In the genomic region with DNA sequence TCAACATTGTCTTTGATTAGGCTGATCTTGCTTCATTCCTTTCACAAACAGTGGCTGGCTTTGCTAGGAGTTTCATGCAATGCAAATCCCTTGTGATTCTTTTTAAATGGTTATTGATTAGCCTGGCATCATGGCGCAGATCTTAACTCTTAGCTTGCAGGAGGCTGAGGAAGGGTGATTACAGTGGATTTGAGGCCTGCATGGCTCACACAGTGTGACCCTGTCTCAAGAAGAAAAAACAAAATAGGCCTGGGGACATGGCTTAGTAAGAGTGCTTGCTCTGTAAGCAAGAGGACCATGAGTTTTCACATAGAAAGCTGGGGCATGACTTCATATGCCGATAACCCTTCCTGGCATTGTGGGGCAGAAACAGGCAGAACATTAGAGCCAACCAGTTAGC, we compare ENCODE assay signal across 17 mouse cellular contexts. TPM values are rescaled to one million over a fixed set of nuclear protein-coding genes. Genes with fewer than 3 reads are reported as not detected.
DNase-seq lines count a peak whose midpoint lies in the region; ATAC-seq and TF ChIP-seq lines count a peak whose summit lies in the region.
"Had no signal": no experiment of that assay in that cellular context is flagged by ENCODE, and none has a peak within 500 bp of the region (broad histone marks: within the 10 kb centered on the region; RNA-seq: fewer than 3 reads in every experiment).

No protein-coding gene starts in this region.

- H3K27me3 ChIP-seq in midbrain, embryonic 10.5 days (ENCODE audit: low read depth, poor library complexity, severe bottlenecking), result no peaks in the 10 kb centered on the region
- H3K27me3 ChIP-seq in midbrain, embryonic 16.5 days (ENCODE audit: control insufficient read depth, insufficient read depth, low read depth, low read length), result no peaks in the 10 kb centered on the region
- H3K27me3 ChIP-seq in forebrain, embryonic 14.5 days (replicated peaks; ENCODE audit: control insufficient read depth, insufficient read depth, low read length), result no peaks in the 10 kb centered on the region
- no peaks in the 10 kb centered on the region for H3K27me3 ChIP-seq in hindbrain, embryonic 14.5 days (ENCODE audit: control insufficient read depth, insufficient read depth, low read length)
- no peaks in the 10 kb centered on the region for H3K27me3 ChIP-seq in kidney, adult 2 months (replicated peaks; ENCODE audit: control insufficient read depth, insufficient read depth, low read length)

- no peak for DNase-seq in midbrain, embryonic 10.5 days (ENCODE audit: low spot score)
- DNase-seq in forebrain, embryonic 14.5 days (ENCODE audit: low spot score), result no peak
- no peak for DNase-seq in hindbrain, embryonic 14.5 days (ENCODE audit: low spot score)
- no peak for DNase-seq in kidney, adult 2 months
- no peak for DNase-seq in lung, postnatal 4 days
- no peak for DNase-seq in frontal cortex, postnatal 14 days (ENCODE audit: low spot score in 2 of 2)
- DNase-seq: cerebellum, postnatal 10 days; gastrocnemius, adult 2 months; heart, postnatal 10 days; kidney, adult 11 months; kidney, postnatal 10 days; left cerebral cortex, postnatal 4 days; liver; lung, adult 18-20 months; lung, postnatal 14 days had no signal

- no peak for TF ChIP-seq POLR2A in kidney, adult 2 months (IDR thresholded peaks at IDR 0.05; ENCODE audit: low read depth, low read length)

- H3K36me3 ChIP-seq in midbrain, embryonic 10.5 days, result no peaks in the 10 kb centered on the region
- no peaks in the 10 kb centered on the region for H3K36me3 ChIP-seq in midbrain, embryonic 16.5 days (ENCODE audit: control insufficient read depth, insufficient read depth, low read length)
- no peaks in the 10 kb centered on the region for H3K36me3 ChIP-seq in forebrain, embryonic 14.5 days (ENCODE audit: control insufficient read depth, insufficient read depth, low read length)
- H3K36me3 ChIP-seq in hindbrain, embryonic 14.5 days (replicated peaks; ENCODE audit: control insufficient read depth, insufficient read depth), result 0 out of 2 replicates have a peak, but pooled peaks cover 3% of the 10 kb centered on the region
- no peaks in the 10 kb centered on the region for H3K36me3 ChIP-seq in kidney, adult 2 months (ENCODE audit: control insufficient read depth, insufficient read depth, low read length)

- no peak for ATAC-seq in midbrain, embryonic 16.5 days
- ATAC-seq in forebrain, embryonic 14.5 days, result no peak
- no peak for ATAC-seq in hindbrain, embryonic 14.5 days (ENCODE audit: low FRiP score)

- no peak overlapping the region for H3K4me2 ChIP-seq in midbrain, embryonic 16.5 days (ENCODE audit: low read length)
- no peak overlapping the region for H3K4me2 ChIP-seq in forebrain, embryonic 14.5 days (ENCODE audit: low read length)
- no peak overlapping the region for H3K4me2 ChIP-seq in hindbrain, embryonic 14.5 days (replicated peaks)
- H3K4me2 ChIP-seq: heart, embryonic 11.5 days had no signal

- H3K27ac ChIP-seq in midbrain, embryonic 10.5 days (replicated peaks), result peak overlapping the region; percentile 81
- H3K27ac ChIP-seq in midbrain, embryonic 16.5 days (ENCODE audit: low read length), result no peak overlapping the region; the same call in 1 of the 2 replicates
- H3K27ac ChIP-seq in forebrain, embryonic 14.5 days (ENCODE audit: low read depth, low read length), result 0 out of 2 replicates have a peak overlapping the region, but pooled peaks have one; percentile 66
- 0 out of 2 replicates have a peak overlapping the region, but pooled peaks have one; percentile 80 for H3K27ac ChIP-seq in hindbrain, embryonic 14.5 days
- no peak overlapping the region for H3K27ac ChIP-seq in kidney, adult 2 months (ENCODE audit: insufficient read depth, low read depth, low read length)

- TF ChIP-seq CTCF in kidney, adult 2 months (conservative IDR thresholded peaks at IDR 0.05; ENCODE audit: insufficient read depth, insufficient read length, low read depth, low read length), result no peak

- no peaks in the 10 kb centered on the region for H3K9me3 ChIP-seq in midbrain, embryonic 10.5 days (replicated peaks)
- H3K9me3 ChIP-seq in midbrain, embryonic 16.5 days (replicated peaks; ENCODE audit: control insufficient read depth, low read length, poor library complexity, severe bottlenecking), result no peaks in the 10 kb centered on the region
- no peaks in the 10 kb centered on the region for H3K9me3 ChIP-seq in forebrain, embryonic 14.5 days (replicated peaks; ENCODE audit: control insufficient read depth, low read length)
- H3K9me3 ChIP-seq in hindbrain, embryonic 14.5 days (ENCODE audit: control insufficient read depth, low read length), result no peaks in the 10 kb centered on the region

- H3K4me3 ChIP-seq in midbrain, embryonic 10.5 days, result no peak overlapping the region
- H3K4me3 ChIP-seq in midbrain, embryonic 16.5 days (ENCODE audit: low read depth, low read length), result no peak overlapping the region
- H3K4me3 ChIP-seq in forebrain, embryonic 14.5 days (ENCODE audit: low read depth, low read length), result no peak overlapping the region
- H3K4me3 ChIP-seq in hindbrain, embryonic 14.5 days (replicated peaks; ENCODE audit: low read length), result no peak overlapping the region
- H3K4me3 ChIP-seq in kidney, adult 2 months (ENCODE audit: insufficient read depth, low read depth, low read length), result no peak overlapping the region
- H3K4me3 ChIP-seq: gastrocnemius, adult 2 months had no signal

- WGBS in midbrain, embryonic 10.5 days, result 78% methylated on average over 2 of the region's 2 CpGs
- 65% methylated on average over 2 of the region's 2 CpGs for WGBS in midbrain, embryonic 16.5 days
- WGBS in forebrain, embryonic 14.5 days, result 62% methylated on average over 2 of the region's 2 CpGs
- WGBS in hindbrain, embryonic 14.5 days, result 67% methylated on average over 2 of the region's 2 CpGs
- 80% methylated on average over 2 of the region's 2 CpGs for WGBS in kidney, adult 2 months

- H3K9ac ChIP-seq in midbrain, embryonic 16.5 days (ENCODE audit: low read depth, low read length), result no peak overlapping the region
- H3K9ac ChIP-seq in forebrain, embryonic 14.5 days (ENCODE audit: low read length), result no peak overlapping the region
- no peak overlapping the region for H3K9ac ChIP-seq in hindbrain, embryonic 14.5 days

- H3K4me1 ChIP-seq in midbrain, embryonic 10.5 days, result peaks cover 34% of the 10 kb centered on the region
- H3K4me1 ChIP-seq in midbrain, embryonic 16.5 days (ENCODE audit: control insufficient read depth, insufficient read depth, low read length), result peaks cover 20% of the 10 kb centered on the region
- peaks cover 16% of the 10 kb centered on the region for H3K4me1 ChIP-seq in forebrain, embryonic 14.5 days (ENCODE audit: control insufficient read depth, insufficient read depth, low read length)
- H3K4me1 ChIP-seq in hindbrain, embryonic 14.5 days (replicated peaks; ENCODE audit: control insufficient read depth, insufficient read depth, low read length), result peaks cover 14% of the 10 kb centered on the region
- peaks cover 8% of the 10 kb centered on the region; the same call in 1 of the 2 replicates for H3K4me1 ChIP-seq in kidney, adult 2 months (ENCODE audit: control insufficient read depth, insufficient read depth, low read length)

RNA-seq across cellular contexts. Expression of a gene that starts 47.8 kb away (rescaled TPM):
- 12.5 and 13.7 TPM in 2 replicates for polyA plus RNA-seq in midbrain, embryonic 10.5 days (2016; fragmentation: Nextera tagmentation; extraction: Ambion mirVana)
- 16.8 and 17.6 TPM in 2 replicates for polyA plus RNA-seq in midbrain, embryonic 16.5 days (2015; fragmentation: Nextera tagmentation; extraction: Ambion mirVana)
- 8.6 and 11.5 TPM in 2 replicates for polyA plus RNA-seq in forebrain, embryonic 14.5 days (2014; fragmentation: Nextera tagmentation; extraction: Ambion mirVana)
- polyA plus RNA-seq in hindbrain, embryonic 14.5 days (2014; fragmentation: Nextera tagmentation; extraction: Ambion mirVana), result 24.2 and 27.1 TPM in 2 replicates
- 107 and 122 TPM in 2 replicates for polyA plus RNA-seq in kidney, adult 2 months (2012; rRNA removed)

Comparison
In these comparisons a context has a peak if more than half of its experiments do, and no peak if none do; other contexts are left out.
1. H3K27ac ChIP-seq: peak in midbrain, embryonic 10.5 days (single experiment), forebrain, embryonic 14.5 days (single experiment) and hindbrain, embryonic 14.5 days (single experiment); none in midbrain, embryonic 16.5 days (single experiment) and kidney, adult 2 months (single experiment).